Mouse (Mus musculus) kidney, postnatal 4 days (tissue): ENCODE data around the gene Cog1.
"Not testable (repeated sequence)": the region's sequence is repeated elsewhere in the genome, so short reads cannot be mapped to it uniquely, and the experiment has no call there.

Experiments
- DNase-seq, 2 experiments: peaks; one replicate each; pipeline ENCODE4 v3.0.0; 2021; ENCODE audit warnings: mixed read lengths in 2 of 2

The Cog1 gene

DNA sequence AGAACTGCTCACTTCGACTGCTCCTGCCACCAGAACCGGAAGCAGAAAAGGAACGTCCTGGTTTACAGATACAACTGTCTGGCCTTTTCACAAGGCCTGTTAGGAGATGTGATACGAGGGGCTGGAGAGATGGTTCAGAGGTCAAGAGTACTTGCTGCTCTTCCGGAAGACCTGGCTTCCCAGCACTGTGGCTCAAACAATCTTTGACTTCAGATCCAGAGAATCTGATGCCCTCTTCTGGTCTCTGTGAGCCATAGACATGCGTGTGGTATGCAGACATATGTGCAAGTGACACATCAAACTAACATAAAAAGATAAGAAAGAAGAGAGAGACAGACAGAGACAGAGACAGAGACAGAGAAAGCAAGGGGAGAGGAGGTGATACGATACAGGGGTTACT is 16.7 kb upstream of the Cog1 start:
- DNase-seq, result no peak

DNA sequence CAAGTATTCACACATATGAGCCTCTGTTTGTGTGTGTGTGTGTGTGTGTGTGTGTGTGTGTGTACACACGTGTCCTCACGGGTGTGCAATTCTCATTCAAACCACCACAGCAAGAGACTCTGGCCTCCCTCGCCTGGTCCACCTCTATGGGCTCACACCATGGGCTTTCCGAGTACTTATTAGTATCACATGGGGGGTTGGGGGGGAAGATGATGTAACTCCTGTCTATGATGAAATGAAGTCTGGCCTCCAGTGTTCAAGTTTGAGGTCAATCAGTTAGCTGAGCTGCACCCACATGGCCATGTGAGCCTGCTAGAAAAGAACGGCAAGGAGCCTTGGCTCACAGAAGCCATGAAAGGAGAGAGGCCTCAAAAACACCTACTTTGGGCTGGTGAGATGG is 15.6 kb upstream of the Cog1 start:
- DNase-seq, result no peak

DNA sequence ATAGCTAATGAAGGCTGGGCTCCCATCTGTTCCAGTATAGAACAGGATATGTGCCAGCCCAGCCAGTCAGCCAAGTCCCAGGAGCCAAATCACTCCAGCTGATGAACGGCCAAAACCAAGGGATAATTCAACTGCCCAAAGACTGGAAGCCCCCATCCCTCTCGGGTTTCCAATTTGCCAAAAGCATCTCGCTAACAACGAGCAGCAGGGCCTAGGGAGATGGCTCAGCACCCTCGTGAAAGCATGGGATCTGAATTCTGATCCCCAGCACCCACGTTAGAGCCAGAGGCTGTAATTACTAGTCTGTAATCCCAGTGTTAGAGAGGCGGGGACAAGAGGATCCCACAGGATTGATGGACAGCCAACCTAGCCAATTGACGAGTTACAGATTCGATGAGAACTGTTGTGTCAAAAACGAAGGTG is 14.3 kb upstream of the Cog1 start:
- no peak for DNase-seq

DNA sequence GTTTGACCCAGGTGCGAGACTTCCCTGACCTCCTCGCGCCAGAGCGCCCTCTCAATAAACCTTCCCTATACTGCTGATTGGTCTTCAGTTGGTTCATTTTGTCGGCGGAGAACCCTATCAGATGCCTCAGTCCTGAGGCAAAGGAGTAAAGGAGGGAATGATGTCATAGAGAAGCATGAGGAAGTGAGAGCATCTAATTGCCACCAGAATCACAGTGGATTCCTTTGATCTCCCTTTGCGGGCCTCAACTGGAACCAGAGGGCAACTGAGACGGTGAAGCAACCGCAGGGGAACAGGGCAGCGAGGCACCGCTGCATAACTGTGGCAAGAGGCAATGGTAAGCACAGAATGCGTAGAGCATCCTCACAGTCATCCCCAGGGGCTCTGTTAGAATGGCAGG is 10.3 kb upstream of the Cog1 start:
- no peak for DNase-seq

DNA sequence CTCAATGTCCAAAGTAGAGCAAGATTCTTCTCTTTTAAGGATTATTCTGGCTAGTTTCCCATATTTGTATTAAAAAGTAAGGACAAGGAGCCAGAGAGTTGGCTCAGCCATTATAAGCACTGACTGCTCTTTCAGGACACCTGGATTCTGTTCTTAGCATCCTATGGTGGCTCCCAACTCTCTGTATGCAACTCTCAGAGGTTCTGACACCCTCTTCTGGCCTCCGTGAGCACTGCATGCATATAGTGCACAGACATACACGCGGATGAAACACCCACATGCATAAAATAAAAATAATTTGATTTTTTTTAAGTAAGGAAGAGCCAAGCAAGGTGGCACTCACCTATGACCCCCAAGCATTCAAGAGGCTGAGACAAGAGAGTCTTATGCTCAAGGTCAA is 3.8 kb upstream of the Cog1 start:
- no peak for DNase-seq

DNA sequence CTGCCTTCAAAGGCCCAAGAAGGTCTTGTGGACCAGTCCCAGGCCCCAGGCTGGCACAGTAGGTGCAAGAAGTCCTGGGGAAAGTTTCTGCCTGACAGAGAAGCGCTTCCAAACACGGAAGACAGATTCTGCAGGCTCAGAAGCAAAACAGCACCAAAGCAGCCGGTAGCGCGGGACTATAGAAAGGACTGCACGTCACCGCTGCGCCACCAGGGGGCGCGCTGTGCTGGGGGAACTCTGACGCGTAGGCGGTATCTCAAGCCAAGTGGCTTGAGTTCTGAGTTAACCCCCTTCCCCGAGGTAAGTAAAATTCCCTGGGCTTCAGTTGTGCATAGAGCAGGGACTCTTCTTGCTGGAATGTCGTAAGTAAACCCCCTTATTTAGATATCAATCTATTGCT is 817 bp upstream of the Cog1 start:
- peak; percentile 91 to 92 for DNase-seq

DNA sequence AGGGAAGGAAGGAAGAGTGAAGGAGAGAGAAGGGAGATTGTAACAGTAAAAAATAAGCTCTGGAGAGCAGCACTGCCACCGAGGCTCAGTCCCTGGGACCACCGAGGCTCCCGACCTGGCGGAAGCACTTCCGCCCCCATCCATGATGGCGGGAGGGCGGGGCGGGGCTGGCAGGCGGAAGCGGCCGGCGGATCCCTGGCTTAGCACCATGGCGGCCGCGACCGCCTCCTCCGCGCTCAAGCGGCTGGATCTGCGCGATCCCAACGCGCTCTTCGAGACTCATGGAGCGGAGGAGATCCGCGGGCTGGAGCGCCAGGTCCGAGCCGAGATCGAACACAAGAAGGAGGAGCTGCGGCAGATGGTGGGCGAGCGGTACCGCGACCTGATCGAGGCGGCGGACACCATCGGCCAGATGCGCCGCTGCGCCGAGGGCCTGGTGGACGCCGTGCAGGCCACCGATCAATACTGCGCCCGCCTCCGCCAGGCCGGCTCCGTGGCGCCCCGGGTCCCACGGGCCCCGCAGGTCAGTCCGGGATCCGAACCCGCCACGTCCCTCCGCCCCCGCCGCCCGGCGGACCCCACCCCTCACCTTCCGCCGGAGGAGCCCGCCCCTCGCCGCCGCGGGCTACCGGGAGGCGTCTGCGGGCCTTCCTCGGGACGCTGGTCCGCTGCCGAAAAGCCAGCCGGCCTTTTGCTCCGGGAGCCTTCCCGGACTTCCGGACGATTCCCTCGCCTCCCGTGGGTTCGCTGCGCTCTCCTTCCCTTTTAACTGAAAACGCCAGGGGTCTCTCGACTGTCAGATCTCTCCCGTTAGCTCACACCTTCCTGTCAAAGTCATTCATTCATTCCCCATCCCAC is 613 bp downstream of the Cog1 start, which contains the start of gene Slc39a11:
Gene Slc39a11, minus strand, starts transcription at position 727 of the 858 bp plus-strand sequence.
- DNase-seq, result peak; percentile 83 to 90

DNA sequence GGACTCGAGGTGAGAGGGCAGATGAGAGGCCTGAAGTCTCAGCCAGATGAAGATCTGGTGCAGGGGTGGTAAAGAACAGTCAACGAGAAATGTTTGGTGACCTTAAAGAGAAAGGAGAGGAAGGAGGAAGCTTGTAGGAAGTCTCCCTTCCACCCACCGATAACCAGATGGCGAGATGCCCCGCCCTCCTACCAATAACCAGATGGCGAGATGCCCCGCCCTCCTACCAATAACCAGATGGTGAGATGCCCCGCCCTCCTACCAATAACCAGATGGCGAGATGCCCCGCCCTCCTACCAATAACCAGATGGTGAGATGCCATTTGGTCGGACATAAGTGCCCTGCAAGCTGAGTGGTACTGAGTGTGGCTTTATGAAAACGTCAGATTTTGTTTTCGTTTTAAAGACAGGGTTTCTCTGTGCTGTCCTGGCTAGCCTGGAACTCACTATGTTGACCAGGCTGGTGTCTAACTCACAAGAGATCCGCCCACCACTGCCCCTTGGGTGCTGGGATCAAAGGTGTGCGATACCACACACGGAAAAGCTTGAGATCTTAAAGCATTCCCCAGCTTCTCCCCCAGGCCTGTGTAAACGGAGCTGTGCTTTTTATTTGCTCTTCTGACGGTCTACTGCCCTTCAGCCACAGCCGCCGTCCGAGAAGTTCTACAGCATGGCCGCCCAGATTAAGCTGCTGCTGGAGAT is 2.4 kb downstream of the Cog1 start:
- no peak for DNase-seq

DNA sequence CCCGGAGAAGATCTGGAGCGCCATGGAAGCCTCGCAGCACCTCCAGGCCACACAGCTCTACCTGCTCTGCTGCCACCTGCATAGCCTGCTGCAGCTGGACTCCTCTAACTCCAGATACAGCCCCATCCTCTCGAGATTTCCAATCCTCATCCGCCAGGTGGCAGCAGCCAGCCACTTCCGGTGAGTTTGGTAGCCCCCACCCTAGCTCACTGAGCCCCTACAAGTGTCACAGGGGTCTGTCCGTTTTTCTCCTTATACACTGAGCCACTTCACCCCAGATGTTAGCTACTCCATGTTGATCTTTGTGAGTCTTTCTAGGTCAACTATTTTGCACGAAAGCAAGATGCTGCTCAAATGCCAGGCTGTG is 2.9 kb downstream of the Cog1 start:
- peak; percentile 81 to 83 for DNase-seq

DNA sequence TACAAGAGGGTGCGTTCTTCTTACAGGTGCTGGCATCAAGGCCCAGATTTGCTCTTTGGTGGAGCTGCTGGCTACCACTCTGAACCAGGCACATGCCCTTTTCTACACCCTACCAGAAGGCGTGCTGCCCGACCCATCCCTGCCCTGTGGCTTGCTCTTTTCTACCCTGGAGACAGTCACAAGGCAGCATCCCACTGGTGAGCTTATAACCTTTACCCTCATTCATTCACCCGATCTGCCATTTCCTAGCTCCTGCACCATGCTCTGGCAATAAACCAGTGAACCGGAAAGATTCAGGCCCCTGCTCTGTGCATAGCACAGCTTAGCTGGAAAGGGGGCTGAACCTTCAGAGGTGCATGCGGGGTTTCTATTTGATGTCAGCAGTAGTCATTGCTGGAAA is 3.5 kb downstream of the Cog1 start:
- peak; percentile 22 to 29 for DNase-seq

DNA sequence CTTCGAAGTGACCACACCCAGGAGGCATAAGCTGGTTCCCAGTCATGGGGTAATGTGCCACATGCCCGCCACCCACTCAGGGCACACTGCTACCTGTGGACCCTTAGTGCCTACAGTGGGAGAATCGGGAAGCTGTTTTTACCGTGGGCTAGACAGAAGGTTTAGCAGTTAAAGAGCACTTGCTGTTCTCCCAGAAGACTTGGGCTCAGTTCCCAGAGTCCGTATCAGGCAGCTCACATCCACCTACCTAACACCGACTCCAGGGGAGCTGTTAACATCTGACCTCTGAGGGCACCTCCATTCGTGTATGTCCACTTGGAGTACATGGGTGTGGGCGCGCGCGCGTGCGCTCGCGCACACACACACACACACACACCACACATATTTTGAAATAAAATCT is 5.1 kb downstream of the Cog1 start:
- DNase-seq, result no peak

DNA sequence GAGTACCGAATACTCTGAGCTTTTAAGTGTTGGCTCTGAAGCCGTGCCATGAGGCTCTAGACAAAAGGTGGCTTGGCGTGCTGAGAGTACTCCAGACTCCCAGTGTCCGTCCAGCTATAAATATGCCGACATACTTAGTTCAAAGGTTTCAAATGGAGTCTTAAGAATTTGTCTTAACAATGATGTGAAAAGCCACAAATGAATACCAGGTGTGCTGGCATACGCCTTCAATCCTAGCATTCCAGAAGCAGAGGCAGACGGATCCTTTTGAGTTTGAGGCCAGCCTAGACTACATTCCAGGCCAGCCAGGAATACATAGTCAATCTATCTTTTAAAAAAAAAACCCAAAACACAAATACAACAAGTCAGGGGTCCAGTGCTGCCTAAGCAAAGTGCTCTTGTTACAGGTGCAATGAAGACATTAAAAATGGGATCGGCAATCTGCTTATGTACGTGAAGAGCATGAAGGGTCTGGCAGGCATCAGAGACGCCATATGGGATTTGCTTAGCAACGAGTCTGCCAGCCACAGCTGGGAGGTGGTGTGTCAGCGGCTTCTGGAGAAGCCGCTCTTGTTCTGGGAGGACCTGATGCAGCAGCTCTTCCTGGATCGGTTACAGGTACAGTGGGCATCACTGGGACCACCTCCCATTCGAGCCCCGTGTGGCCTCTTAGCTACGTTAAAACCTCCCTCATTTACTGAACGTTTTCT is 5.7 kb downstream of the Cog1 start:
- no peak for DNase-seq

DNA sequence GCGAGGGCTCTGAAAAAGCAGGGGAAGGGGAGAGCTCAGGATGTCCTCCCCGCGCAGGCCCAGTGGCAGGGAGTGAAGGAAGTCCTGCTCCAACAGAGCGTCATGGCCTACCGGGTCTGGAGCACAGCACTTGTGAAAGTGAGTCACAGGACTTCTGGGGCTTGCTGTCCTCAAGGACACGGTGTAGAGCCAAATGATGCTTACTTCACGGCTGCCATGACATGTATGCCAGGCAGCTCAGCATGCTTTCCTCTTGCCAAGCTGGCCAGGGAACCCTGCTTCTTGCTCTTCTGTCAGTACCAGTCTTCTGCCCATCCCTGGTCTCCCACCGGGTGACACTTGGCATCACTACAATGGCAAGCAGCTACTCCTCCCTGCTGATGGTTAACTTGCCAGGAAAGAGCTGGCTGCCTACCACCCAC is 7.6 kb downstream of the Cog1 start:
- DNase-seq, result no peak

DNA sequence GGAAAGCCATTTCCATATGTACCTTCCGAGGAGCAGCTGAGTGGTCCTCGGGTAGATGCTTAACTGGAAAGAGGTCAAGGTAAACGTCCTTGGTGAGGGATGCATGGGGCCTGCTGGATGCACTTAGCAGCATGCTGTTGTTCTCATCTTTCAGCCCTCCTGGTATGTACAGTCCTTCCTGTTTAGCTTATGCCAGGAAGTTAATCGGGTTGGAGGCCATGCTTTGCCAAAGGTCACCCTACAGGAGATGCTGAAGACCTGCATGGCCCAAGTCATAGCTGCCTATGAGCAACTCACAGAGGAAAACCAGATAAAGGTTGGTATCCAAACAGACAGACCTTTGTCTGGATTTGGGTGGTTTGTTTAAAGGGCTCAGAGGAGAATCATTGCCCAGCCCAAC is 8.3 kb downstream of the Cog1 start:
- no peak for DNase-seq

DNA sequence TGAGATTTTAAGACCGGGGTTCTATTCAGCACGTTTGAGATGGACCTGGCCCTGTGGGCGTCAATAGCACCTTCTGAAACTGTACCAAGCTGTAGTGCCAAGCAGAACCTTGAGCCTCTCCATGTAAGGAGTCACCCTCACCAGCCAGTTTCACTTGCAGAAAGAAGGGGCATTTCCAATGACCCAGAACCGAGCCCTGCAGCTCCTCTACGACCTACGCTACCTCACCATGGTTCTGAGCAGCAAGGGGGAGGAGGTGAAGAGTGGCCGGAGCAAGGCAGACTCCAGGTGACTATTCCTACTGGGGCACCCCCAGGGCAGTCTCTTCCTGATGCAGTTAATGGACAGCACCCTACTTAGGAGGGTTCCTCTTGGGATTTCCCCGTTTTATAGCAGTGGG is 9.3 kb downstream of the Cog1 start:
- peak; percentile 14 to 37 for DNase-seq

DNA sequence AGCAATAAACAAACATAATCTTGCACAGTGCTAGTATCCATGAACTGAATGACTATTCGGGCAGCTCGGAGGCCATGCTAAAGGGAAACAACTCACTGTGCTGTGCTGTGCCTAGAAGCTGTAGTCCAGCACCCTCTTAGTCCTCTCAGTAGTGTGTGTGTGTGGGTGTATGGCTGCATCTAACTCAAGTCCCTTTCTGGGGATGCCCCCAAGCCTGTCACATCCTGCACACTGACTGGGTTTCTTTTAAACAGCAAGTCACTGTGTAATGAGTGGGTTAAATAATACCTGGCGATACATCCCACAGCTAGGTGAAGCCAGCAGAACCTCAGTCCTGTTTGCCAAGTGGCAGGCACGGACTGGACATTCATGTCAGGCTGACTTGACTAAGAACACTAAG is 9.8 kb downstream of the Cog1 start:
- no peak for DNase-seq

DNA sequence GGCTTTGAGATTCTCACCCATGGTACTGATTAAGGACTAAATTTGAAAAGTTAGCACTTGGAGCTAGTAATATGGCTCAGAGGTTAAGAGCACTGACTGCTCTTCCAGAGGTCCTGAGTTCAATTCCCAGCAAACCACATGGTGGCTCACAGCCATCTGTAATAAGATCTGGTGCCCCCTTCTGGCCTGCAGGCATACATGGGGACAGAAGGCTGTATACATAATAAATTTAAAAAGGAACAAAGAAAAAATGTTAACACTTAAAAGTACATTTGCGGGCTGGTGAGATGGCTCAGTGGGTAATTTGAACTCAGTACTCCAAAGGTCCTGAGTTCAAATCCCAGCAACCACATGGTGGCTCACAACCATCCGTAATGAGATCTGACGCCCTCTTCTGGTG is 11.2 kb downstream of the Cog1 start:
- DNase-seq, result not testable (repeated sequence)

DNA sequence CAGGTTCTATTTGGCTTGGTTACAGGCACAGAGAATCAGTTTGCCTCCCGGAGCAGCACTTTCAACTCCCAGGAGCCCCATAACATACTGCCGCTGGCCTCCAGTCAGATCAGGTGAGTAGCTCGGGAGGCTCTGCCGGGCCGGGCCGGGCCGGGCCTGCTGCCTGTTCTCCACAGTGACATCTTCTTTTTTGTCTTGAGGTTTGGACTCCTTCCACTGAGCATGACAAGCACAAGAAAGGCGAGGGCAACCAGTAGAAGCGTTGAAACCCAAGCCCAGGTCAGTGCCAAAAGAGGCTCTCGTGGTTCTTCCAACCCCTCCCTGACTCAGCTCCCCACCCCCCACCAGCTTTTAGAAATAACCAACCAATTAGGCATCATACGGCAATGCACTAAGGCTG is 12.0 kb downstream of the Cog1 start:
- no peak for DNase-seq

DNA sequence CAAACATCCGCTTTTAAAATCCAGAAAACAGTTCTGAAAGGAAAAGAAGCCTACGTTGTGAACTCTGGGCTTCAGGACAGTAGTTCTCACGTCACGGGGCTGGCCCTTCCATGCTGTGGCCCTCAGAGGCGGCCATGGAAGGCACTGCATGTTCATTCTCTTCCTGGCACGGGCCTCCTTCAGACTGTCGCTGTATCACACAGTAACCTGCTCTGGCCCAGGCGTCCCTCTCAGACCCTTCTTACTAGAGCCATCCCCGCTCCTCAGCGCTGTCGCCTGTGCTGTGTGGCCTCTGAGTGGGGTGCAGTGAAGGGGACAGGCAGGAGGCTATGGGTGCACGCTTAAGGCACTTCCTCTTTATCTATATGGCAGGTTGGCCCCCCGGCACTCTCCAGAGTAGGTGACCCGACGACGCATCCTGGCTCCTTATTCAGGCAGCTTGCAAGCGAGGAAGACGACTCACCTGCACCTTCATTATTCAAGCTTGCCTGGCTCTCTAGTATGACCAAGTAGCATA is 12.9 kb downstream of the Cog1 start:
- no peak for DNase-seq

DNA sequence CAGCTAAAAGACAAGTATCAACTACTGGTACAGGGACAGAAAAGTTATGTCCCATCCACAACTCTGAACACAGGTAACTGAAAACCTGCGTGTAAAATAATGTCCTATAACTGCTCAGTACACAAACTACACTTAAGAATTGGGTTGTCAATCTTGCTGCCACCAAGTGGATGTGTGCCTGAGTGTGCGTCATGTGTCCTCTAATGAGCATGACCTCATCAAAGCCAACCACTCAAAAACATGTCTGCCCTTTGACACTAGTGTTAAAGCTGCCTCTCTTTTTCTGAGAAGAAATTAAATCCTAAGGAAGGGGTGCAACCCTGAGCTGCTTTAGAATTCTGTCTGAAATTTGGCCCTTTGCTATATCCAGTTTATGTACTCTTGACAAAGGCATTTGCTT is 15.3 kb downstream of the Cog1 start:
- no peak for DNase-seq

DNA sequence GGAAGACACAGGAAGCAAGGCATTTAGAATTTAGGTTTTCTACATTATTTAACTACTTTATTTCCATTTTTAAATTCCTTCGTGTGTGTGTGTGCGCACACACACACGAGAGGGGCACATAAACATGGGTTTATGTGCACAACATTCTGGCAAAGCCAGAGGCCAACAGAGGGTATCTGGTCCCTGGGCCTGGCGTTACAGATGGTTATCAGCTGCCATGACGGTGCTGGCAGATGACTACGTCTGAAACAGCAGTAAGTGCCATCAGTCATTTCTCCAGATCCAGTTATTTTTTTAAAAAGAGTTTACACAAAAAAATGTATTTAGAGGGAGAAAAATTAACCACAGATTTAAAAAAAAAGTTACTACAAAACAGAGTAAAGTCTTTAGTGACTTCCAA is 17.2 kb downstream of the Cog1 start:
- DNase-seq, result no peak

DNA sequence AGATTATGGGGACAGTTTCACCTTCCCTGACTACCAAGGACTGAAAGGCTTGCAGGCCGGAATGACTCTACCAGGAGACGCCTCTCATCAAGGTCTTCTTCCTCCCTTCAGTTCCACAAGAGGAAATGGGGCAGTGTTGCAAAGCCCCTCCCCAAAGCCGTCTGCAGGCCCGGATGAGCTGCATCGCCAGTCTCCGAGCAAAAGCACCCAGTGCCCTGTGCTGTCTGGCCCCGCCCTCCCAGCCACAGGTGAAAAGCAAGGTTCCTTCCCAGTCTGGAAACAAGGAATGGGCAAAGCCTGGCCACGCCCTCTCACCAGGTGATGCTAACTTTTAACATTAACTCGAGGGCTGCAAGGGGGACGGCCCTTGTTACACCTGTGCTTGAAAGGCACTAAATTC is 17.7 kb downstream of the Cog1 start:
- peak; percentile 65 to 76 for DNase-seq

DNA sequence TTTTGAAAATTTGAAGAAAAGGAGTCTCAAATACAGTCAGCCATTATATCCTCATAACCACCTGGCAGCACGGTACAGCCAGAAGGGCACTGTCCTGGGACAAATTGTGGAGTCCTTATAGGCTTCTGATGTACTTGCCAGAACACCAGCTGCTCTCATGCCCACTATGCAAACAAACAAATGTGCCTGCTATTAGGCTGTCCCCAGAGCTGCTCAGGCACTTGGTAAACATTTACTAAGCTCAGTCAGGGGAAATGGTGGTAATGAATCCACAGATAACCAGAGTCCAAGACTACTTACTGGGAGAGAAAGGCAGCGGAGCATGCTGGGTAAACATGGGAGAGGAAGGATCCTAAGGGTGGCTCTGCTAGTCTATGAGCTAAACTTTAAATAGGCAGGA is 18.2 kb downstream of the Cog1 start:
- DNase-seq, result peak; percentile 35 to 61

DNA sequence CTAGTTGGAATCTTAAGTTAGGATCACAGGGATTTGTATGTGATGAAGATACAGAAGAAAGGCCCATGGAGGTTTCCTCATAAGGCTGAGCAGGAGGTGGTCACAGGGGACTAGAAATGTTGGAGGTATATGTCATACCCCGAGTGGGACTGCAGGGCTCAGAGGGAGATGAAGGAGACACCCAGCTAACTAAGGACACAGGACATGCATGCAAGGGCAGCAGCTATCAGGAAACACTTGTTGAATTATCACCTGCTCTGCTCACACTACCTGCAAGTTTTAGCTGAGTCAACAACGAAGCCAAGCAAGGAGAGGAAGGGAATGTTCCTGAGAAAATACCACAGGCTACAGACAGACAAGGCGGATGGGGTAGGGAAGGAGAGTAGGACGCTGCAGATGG is 18.7 kb downstream of the Cog1 start:
- DNase-seq, result no peak
